Mouse (Mus musculus) liver, embryonic 11.5 days (tissue): ENCODE measurements around the gene Sparc. TPM values are rescaled to one million over a fixed set of nuclear protein-coding genes. Genes with fewer than 3 reads are reported as not detected.

Source experiments
- ATAC-seq: fragments of 200-750 bp; cut with Nextera tagmentation; replicated peaks from 2 replicates; pipeline ENCODE4 v1.8.0; 2017; ENCODE audit warnings: moderate number of reproducible peaks, mild to moderate bottlenecking, moderate TSS enrichment, moderate library complexity; ENCODE audit not compliant: low FRiP score
- DNase-seq: peaks from one replicate; pipeline ENCODE4 v3.0.0-alpha.2; 2017; ENCODE audit warnings: low spot score
- H3K27ac ChIP-seq: fragments of 300-500 bp; sonication (generic); 2 replicates; pipeline ENCODE4 v1.5.1; 2014; ENCODE audit warnings: mild to moderate bottlenecking, low read depth, low read length, control low read depth
- H3K27me3 ChIP-seq: fragments of 300-500 bp; sonication (generic); replicated peaks from 2 replicates; pipeline ENCODE4 v1.6.1; 2014; ENCODE audit warnings: low read length, mixed read lengths; ENCODE audit not compliant: control insufficient read depth, insufficient read depth
- H3K36me3 ChIP-seq: fragments of 300-500 bp; sonication (generic); 2 replicates; pipeline ENCODE4 v1.6.1; 2014; ENCODE audit warnings: mild to moderate bottlenecking, low read length, moderate library complexity, mixed read lengths; ENCODE audit not compliant: control insufficient read depth, insufficient read depth
- H3K4me1 ChIP-seq: fragments of 300-500 bp; sonication (generic); replicated peaks from 2 replicates; pipeline ENCODE4 v1.6.1; 2014; ENCODE audit warnings: low read length, mixed read lengths; ENCODE audit not compliant: control insufficient read depth, insufficient read depth
- H3K4me2 ChIP-seq: fragments of 300-500 bp; sonication (generic); 2 replicates; pipeline ENCODE4 v1.6.1; 2014; ENCODE audit warnings: mild to moderate bottlenecking, control low read depth, moderate library complexity
- H3K4me3 ChIP-seq: fragments of 300-500 bp; sonication (generic); 2 replicates; pipeline ENCODE4 v1.5.1; 2014; ENCODE audit warnings: low read depth, low read length, control low read depth
- H3K9ac ChIP-seq: fragments of 300-500 bp; sonication (generic); 2 replicates; pipeline ENCODE4 v1.6.1; 2014; ENCODE audit warnings: low read depth, low read length, control low read depth
- H3K9me3 ChIP-seq: fragments of 300-500 bp; sonication (generic); 2 replicates; pipeline ENCODE4 v1.6.1; 2016; ENCODE audit warnings: low read length, inconsistent platforms, mixed read lengths; ENCODE audit not compliant: control insufficient read depth
- WGBS: fragments of 180-500 bp; shearing (Covaris S2); extraction: QIAGEN DNeasy Blood & Tissue Kit; methylation state at CpG from one replicate; pipeline ENCODE4 v1.1.7; 2014; 5-methylcytosine and 5-hydroxymethylcytosine counted together
- polyA plus RNA-seq: library from polyadenylated mRNA; unstranded; fragments of >200 nt; fragmentation: Nextera tagmentation; extraction: Ambion mirVana; gene quantifications from 2 replicates; pipeline ENCODE4 v1.2.1, GENCODE M21; 2014

The Sparc gene
- polyA plus RNA-seq, 1 experiment from 2014 or later: 334 TPM

DNA sequence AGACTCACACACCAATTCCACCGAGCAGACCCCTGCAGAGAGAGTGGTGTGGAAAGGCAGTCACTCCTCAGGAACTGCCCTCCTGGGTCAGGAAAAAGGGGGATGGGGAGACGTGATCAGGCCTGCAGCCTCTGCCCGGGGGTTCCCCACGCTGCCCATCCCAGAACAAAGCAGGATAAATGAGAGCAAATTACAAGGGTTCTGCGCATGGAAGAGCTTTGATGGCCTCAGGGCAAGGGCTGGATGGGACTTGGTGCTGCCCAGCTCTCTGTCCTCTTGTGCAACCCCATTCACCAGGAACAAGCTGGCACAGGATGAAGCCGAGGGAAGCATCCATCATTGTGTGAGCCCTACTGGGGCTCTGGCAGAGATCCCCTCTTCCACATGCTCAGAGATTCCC, 51.0 kb downstream of the Sparc start:
- Histone ChIP-seq H3K4me1 (no peaks in the 10 kb centered on the region), H3K36me3 (no peaks in the 10 kb centered on the region), H3K4me2 (no peak overlapping the region), H3K27ac (no peak overlapping the region), H3K9ac (no peak overlapping the region), H3K9me3 (no peaks in the 10 kb centered on the region), H3K27me3 (no peaks in the 10 kb centered on the region), H3K4me3 (no peak overlapping the region)
- no peak for ATAC-seq
- no peak for DNase-seq
- WGBS: 58% methylated on average over 6 of the region's 6 CpGs

DNA sequence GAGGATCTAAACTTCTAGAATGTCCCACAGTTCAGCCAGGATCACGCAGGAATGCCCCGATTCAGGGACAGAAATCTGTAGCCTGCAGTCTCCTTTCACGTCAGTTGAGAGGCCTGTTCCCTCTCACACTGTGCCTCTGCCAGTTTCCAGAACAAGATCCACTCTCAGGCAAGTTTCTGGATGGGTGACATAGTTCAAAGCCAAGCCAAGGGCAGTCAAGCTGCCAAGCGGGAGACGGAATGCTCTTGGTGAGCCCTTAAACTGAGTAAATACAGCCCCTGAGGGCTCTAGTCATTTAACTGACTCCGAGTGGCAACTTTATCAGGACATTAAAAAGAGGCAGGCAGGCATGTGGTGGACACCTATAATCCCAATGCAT, 53.9 kb downstream of the Sparc start:
- no peaks in the 10 kb centered on the region for H3K27me3 ChIP-seq
- no peaks in the 10 kb centered on the region for H3K9me3 ChIP-seq
- no peaks in the 10 kb centered on the region for H3K36me3 ChIP-seq
- no peak overlapping the region for H3K4me2 ChIP-seq
- no peak overlapping the region for H3K9ac ChIP-seq
- WGBS: 72% methylated on average over 6 of the region's 6 CpGs
- ATAC-seq: no peak
- no peak overlapping the region for H3K27ac ChIP-seq
- no peak for DNase-seq
- no peaks in the 10 kb centered on the region for H3K4me1 ChIP-seq
- no peak overlapping the region for H3K4me3 ChIP-seq

GRCm38 (mm10) chr11:55368388-55369092, 54.4 kb downstream of the Sparc start:
- Histone ChIP-seq H3K27me3 (no peaks in the 10 kb centered on the region), H3K4me3 (no peak overlapping the region), H3K4me1 (no peaks in the 10 kb centered on the region), H3K27ac (no peak overlapping the region), H3K36me3 (no peaks in the 10 kb centered on the region), H3K9me3 (no peaks in the 10 kb centered on the region), H3K9ac (no peak overlapping the region), H3K4me2 (no peak overlapping the region)
- WGBS: 69% methylated on average over 4 of the region's 4 CpGs
- DNase-seq (no peak), ATAC-seq (no peak)

- H3K4me3 ChIP-seq: no peak overlapping the region
- no peak overlapping the region for H3K4me2 ChIP-seq
- WGBS: 69% methylated on average over 10 of the region's 10 CpGs
- H3K27ac ChIP-seq: no peak overlapping the region
- ATAC-seq: no peak
- no peaks in the 10 kb centered on the region for H3K36me3 ChIP-seq
- no peak overlapping the region for H3K9ac ChIP-seq
- H3K9me3 ChIP-seq: no peaks in the 10 kb centered on the region
- DNase-seq: no peak
- H3K4me1 ChIP-seq: no peaks in the 10 kb centered on the region
- H3K27me3 ChIP-seq: no peaks in the 10 kb centered on the region
Measured at GRCm38 (mm10) chr11:55367783-55368182, 55.2 kb downstream of the Sparc start.

- no peaks in the 10 kb centered on the region for H3K36me3 ChIP-seq
Measured at GRCm38 (mm10) chr11:55365840-55366239, 57.1 kb downstream of the Sparc start.

DNA sequence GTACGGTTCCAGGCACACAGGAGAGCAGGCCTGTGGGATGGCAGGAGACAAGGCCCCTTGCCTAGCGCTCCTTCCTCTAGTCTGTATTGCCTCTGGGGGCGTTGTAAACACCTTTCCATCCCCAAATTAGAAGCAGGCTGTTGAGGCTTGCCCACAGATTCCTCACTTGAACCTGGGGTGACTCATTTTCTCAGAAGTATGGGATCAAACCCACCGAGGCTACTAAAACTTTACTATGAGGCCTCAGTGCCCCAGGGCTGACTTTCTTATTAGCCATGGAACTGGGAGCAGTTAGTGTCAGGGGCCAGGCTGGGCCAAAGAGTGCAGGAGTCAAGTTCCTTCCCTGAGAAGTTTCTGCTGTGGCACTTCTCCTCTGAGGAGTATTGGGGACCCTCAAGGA, 57.7 kb downstream of the Sparc start:
- Histone ChIP-seq H3K4me1 (no peaks in the 10 kb centered on the region), H3K27ac (no peak overlapping the region), H3K27me3 (no peaks in the 10 kb centered on the region), H3K9ac (no peak overlapping the region), H3K4me2 (no peak overlapping the region), H3K36me3 (no peaks in the 10 kb centered on the region), H3K9me3 (no peaks in the 10 kb centered on the region), H3K4me3 (no peak overlapping the region)
- WGBS: 53% methylated on average over 4 of the region's 4 CpGs
- DNase-seq (no peak), ATAC-seq (no peak)

More at GRCm38 (mm10) chr11:55365840-55366239, 57.1 kb downstream of the Sparc start:
- Histone ChIP-seq H3K4me3 (no peak overlapping the region), H3K4me1 (no peaks in the 10 kb centered on the region), H3K9ac (no peak overlapping the region), H3K27ac (no peak overlapping the region), H3K9me3 (no peaks in the 10 kb centered on the region), H3K27me3 (no peaks in the 10 kb centered on the region), H3K4me2 (no peak overlapping the region)
- no peak for ATAC-seq
- WGBS: 77% methylated on average over 5 of the region's 5 CpGs
- no peak for DNase-seq

DNA sequence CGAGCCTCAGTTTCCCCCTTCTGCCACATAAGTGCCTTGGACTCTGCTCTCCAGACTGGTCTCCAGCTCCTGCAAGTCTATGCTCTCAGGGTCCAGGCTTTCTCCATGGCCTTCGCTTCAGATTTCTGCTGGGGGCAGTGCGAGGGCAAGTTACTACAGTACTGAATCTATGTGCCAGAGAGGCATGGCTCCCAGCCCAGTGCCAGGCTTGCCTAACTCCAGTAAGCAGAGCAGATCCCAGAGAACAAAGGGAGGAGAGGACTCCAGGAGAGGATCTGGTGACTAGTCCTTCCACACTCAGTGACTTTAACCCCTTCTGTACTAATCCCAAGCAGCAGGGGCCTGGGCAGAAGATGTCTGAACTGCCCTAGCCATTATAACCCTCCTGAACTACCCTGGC, 58.3 kb downstream of the Sparc start:
- 77% methylated on average over 3 of the region's 3 CpGs for WGBS

DNA sequence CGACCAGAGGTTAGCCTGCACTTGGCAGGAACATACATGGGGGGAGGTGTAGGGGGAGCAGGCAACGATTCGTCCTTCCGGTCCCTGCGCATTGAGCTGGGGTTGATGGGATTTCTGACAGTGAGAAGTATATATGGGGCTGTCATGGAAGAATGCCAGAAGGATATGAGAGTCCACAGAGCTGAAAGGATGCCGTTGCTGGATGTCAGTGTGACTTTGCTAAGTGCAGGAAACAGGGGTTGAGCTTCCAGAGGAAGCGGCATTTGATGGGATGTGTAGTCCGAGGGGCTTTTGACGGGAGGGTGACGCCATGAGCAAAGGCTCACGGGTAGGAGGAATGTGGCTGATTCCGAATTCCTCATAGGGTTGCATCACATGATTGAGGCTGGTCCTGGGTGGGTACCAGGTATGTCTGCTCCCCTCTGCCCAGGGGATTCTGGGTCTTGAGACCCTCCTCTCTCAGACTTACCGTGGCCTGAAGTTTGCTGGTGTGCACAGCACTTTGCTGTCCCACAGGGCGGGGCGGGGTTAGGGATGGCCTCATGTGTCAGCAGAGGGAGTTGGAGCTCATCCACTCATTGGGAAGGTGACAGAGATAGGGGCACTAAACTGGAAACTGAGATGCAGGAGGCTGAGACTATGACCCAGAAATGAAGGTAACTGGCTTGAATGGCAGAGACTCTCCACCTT, 64.7 kb downstream of the Sparc start:
- Histone ChIP-seq H3K9me3 (no peaks in the 10 kb centered on the region), H3K27ac (no peak overlapping the region), H3K4me2 (no peak overlapping the region), H3K9ac (no peak overlapping the region), H3K4me3 (no peak overlapping the region), H3K27me3 (no peaks in the 10 kb centered on the region), H3K36me3 (no peaks in the 10 kb centered on the region), H3K4me1 (no peaks in the 10 kb centered on the region)
- ATAC-seq (no peak), DNase-seq (no peak)
- 69% methylated on average over 15 of the region's 15 CpGs for WGBS

More for the DNA sequence above, 58.3 kb downstream of the Sparc start:
- no peak overlapping the region for H3K27ac ChIP-seq
- H3K9ac ChIP-seq: no peak overlapping the region
- no peak overlapping the region for H3K4me2 ChIP-seq
- no peaks in the 10 kb centered on the region for H3K4me1 ChIP-seq
- H3K27me3 ChIP-seq: no peaks in the 10 kb centered on the region
- H3K36me3 ChIP-seq: no peaks in the 10 kb centered on the region
- ATAC-seq (no peak), DNase-seq (no peak)
- no peaks in the 10 kb centered on the region for H3K9me3 ChIP-seq
- H3K4me3 ChIP-seq: no peak overlapping the region

- no peaks in the 10 kb centered on the region for H3K9me3 ChIP-seq
Measured at GRCm38 (mm10) chr11:55356846-55357245, 66.1 kb downstream of the Sparc start.

More at GRCm38 (mm10) chr11:55356846-55357245, 66.1 kb downstream of the Sparc start:
- Histone ChIP-seq H3K27ac (no peak overlapping the region), H3K4me1 (no peaks in the 10 kb centered on the region), H3K27me3 (no peaks in the 10 kb centered on the region), H3K9ac (no peak overlapping the region), H3K36me3 (no peaks in the 10 kb centered on the region), H3K4me3 (no peak overlapping the region), H3K4me2 (no peak overlapping the region)
- no peak for DNase-seq
- ATAC-seq: no peak
- WGBS: 81% methylated on average over 2 of the region's 2 CpGs
